Mouse (Mus musculus) MEL (cell line): ENCODE results near the gene Tspan4. TPM values are rescaled to one million over a fixed set of nuclear protein-coding genes. Genes with fewer than 3 reads are reported as not detected.

ENCODE experiments used
- DNase-seq: peaks from one replicate; pipeline ENCODE4 v3.0.0; 2011; ENCODE audit warnings: low read depth, low spot score
- H3K27ac ChIP-seq: 2 replicates; pipeline ENCODE4 v1.5.1; 2012; ENCODE audit warnings: low read depth, mild to moderate bottlenecking, control low read depth, low read length, moderate library complexity; ENCODE audit not compliant: control insufficient read depth
- H3K27me3 ChIP-seq, 2 experiments: fragments of 150-350 bp in 1 of 2; sonication (generic) in 1 of 2; 2 replicates each; pipeline ENCODE4 v1.6.1; 2012; ENCODE audit warnings: low read length in 2 of 2, mild to moderate bottlenecking in 2 of 2, improper control_type of control experiment in 1 of 2, moderate library complexity in 1 of 2; ENCODE audit not compliant: insufficient read depth in 2 of 2, control insufficient read depth in 1 of 2
- H3K36me3 ChIP-seq, 2 experiments: 2 replicates each; pipeline ENCODE4 v1.6.1; 2012 to 2014; ENCODE audit warnings: low read length in 2 of 2, improper control_type of control experiment in 1 of 2, inconsistent platforms in 1 of 2, mild to moderate bottlenecking in 1 of 2; ENCODE audit not compliant: insufficient read depth in 2 of 2, control insufficient read depth in 1 of 2
- H3K4me1 ChIP-seq, 2 experiments: fragments of 150-350 bp in 1 of 2; sonication (generic) in 1 of 2; 2 replicates each; pipeline ENCODE4 v1.6.1; 2012; ENCODE audit warnings: low read length in 2 of 2, improper control_type of control experiment in 1 of 2, mild to moderate bottlenecking in 1 of 2; ENCODE audit not compliant: insufficient read depth in 2 of 2, control insufficient read depth in 1 of 2
- H3K4me3 ChIP-seq, 2 experiments: fragments of 150-350 bp in 1 of 2; sonication (generic) in 1 of 2; 2 replicates each; pipeline ENCODE4 v1.5.1; 2012; ENCODE audit warnings: low read depth in 2 of 2, low read length in 2 of 2, mild to moderate bottlenecking in 2 of 2, moderate library complexity in 2 of 2, control low read depth in 1 of 2, improper control_type of control experiment in 1 of 2; ENCODE audit not compliant: control insufficient read depth in 1 of 2, insufficient read depth in 1 of 2
- H3K79me2 ChIP-seq: 2 replicates; pipeline ENCODE4 v1.6.1; 2012; ENCODE audit warnings: mild to moderate bottlenecking, low read length, moderate library complexity; ENCODE audit not compliant: control insufficient read depth, poor library complexity, insufficient read depth
- H3K9ac ChIP-seq: 2 replicates; pipeline ENCODE4 v1.6.1; 2012; ENCODE audit warnings: low read depth, mild to moderate bottlenecking, control low read depth, low read length, moderate library complexity; ENCODE audit not compliant: control insufficient read depth, poor library complexity, severe bottlenecking
- H3K9me3 ChIP-seq: fragments of 150-350 bp; sonication (generic); replicated peaks from 2 replicates; pipeline ENCODE4 v1.6.1; 2012; ENCODE audit warnings: mild to moderate bottlenecking, low read length, improper control_type of control experiment, moderate library complexity; ENCODE audit not compliant: insufficient read depth
- BHLHE40 ChIP-seq: IDR thresholded peaks from 2 replicates; pipeline ENCODE4 v1.6.1; 2012; ENCODE audit warnings: low read depth, mild to moderate bottlenecking, inconsistent platforms, low read length, improper control_type of control experiment, borderline replicate concordance
- CHD2 ChIP-seq: IDR thresholded peaks from 2 replicates; pipeline ENCODE4 v1.6.1; 2011; ENCODE audit warnings: low read length, improper control_type of control experiment
- JUND ChIP-seq: IDR thresholded peaks from 2 replicates; pipeline ENCODE4 v1.6.1; 2011; ENCODE audit warnings: low read depth, mild to moderate bottlenecking, improper control_type of control experiment, low read length
- MAFK ChIP-seq: IDR thresholded peaks from 2 replicates; pipeline ENCODE4 v1.6.1; 2011; ENCODE audit warnings: low read depth, mild to moderate bottlenecking, low read length, improper control_type of control experiment, borderline replicate concordance
- MXI1 ChIP-seq: IDR thresholded peaks from 2 replicates; pipeline ENCODE4 v1.6.1; 2011; ENCODE audit warnings: mild to moderate bottlenecking, low read depth, low read length, improper control_type of control experiment
- MYB ChIP-seq: IDR thresholded peaks from 2 replicates; pipeline ENCODE4 v1.6.1; 2011; ENCODE audit warnings: mild to moderate bottlenecking, low read depth, low read length, improper control_type of control experiment
- POLR2AphosphoS5 ChIP-seq: IDR thresholded peaks from 2 replicates; pipeline ENCODE4 v1.6.1; 2012; ENCODE audit warnings: low read depth, borderline replicate concordance, mild to moderate bottlenecking, inconsistent platforms, low read length, moderate library complexity, mixed read lengths
- RAD21 ChIP-seq: IDR thresholded peaks from 2 replicates; pipeline ENCODE4 v1.6.1; 2011; ENCODE audit warnings: mild to moderate bottlenecking, low read depth, low read length, improper control_type of control experiment
- RCOR1 ChIP-seq: IDR thresholded peaks from 2 replicates; pipeline ENCODE4 v1.6.1; 2012; ENCODE audit warnings: low read depth, mild to moderate bottlenecking, inconsistent platforms, low read length, improper control_type of control experiment
- SIN3A ChIP-seq: IDR thresholded peaks from 2 replicates; pipeline ENCODE4 v1.6.1; 2012; ENCODE audit warnings: low read length, improper control_type of control experiment, inconsistent platforms
- SMC3 ChIP-seq: IDR thresholded peaks from 2 replicates; pipeline ENCODE4 v1.6.1; 2011; ENCODE audit warnings: low read depth, low read length, improper control_type of control experiment
- TCF12 ChIP-seq: IDR thresholded peaks from 2 replicates; pipeline ENCODE4 v1.6.1; 2014; ENCODE audit warnings: low read depth, mild to moderate bottlenecking, inconsistent platforms, low read length, improper control_type of control experiment, moderate library complexity
- USF1 ChIP-seq: IDR thresholded peaks from 2 replicates; pipeline ENCODE4 v1.6.1; 2014; ENCODE audit warnings: low read depth, mild to moderate bottlenecking, inconsistent platforms, low read length, improper control_type of control experiment, moderate library complexity
- ZKSCAN1 ChIP-seq: IDR thresholded peaks from 2 replicates; pipeline ENCODE4 v1.6.1; 2012; ENCODE audit warnings: low read depth, mild to moderate bottlenecking, inconsistent platforms, low read length, improper control_type of control experiment, moderate library complexity
- ZNF384 ChIP-seq: IDR thresholded peaks from 2 replicates; pipeline ENCODE4 v1.6.1; 2012; ENCODE audit warnings: low read depth, mild to moderate bottlenecking, inconsistent platforms, low read length, improper control_type of control experiment
- polyA plus RNA-seq, 2 experiments: library from polyadenylated mRNA; stranded (reverse) in 1 of 2; unstranded in 1 of 2; fragments of >175 nt in 1 of 2; fragments of >200 nt in 1 of 2; gene quantifications; 2 replicates each; pipeline versions ENCODE4 v1.2.1 to v1.2.4; 2012; ENCODE audit warnings: low replicate concordance in 2 of 2, low read depth in 1 of 2; ENCODE audit not compliant: insufficient read length in 2 of 2, insufficient read depth in 1 of 2, missing spikeins in 1 of 2
- total RNA-seq: library from RNA; depleted of rRNA; stranded (reverse); fragments of 300-350 nt; gene quantifications from 2 replicates; pipeline ENCODE4 v1.2.3, GENCODE M21; 2012

Gene Tspan4
- total and polyA plus RNA-seq, 3 experiments = 97.9 to 110 TPM; not detected in 1

- peaks cover 0 to 6% of the 10 kb centered on the region in 2 experiments; a peak in 1 of 4 replicates for H3K4me1 ChIP-seq
- TF ChIP-seq ZNF384 = no peak
- no peak for TF ChIP-seq TCF12
- TF ChIP-seq MYB = no peak
- TF ChIP-seq ZKSCAN1 = no peak
- TF ChIP-seq JUND = no peak
- no peak for TF ChIP-seq RAD21
- H3K4me3 ChIP-seq = no peak overlapping the region
Observed at GRCm38 (mm10) chr7:141456739-141457138, 18.3 kb upstream of the Tspan4 start.

GRCm38 (mm10) chr7:141457236-141457635 lies 17.8 kb upstream of the Tspan4 start:
- H3K4me3 ChIP-seq = no peak overlapping the region
- H3K36me3 ChIP-seq = no peaks in the 10 kb centered on the region
- H3K9ac ChIP-seq = no peak overlapping the region
- no peaks in the 10 kb centered on the region for H3K27me3 ChIP-seq
- peaks cover 0 to 6% of the 10 kb centered on the region in 2 experiments; a peak in 1 of 4 replicates for H3K4me1 ChIP-seq
- H3K27ac ChIP-seq = no peak overlapping the region
- no peak for DNase-seq
- H3K9me3 ChIP-seq = no peaks in the 10 kb centered on the region
- H3K79me2 ChIP-seq = no peaks in the 10 kb centered on the region; the same call in 1 of the 2 replicates
- TF ChIP-seq RAD21 (no peak), MAFK (no peak), USF1 (no peak), CHD2 (no peak), MXI1 (no peak), SMC3 (no peak), JUND (no peak), ZKSCAN1 (no peak), MYB (no peak), BHLHE40 (no peak), POLR2AphosphoS5 (no peak), RCOR1 (no peak), SIN3A (no peak)

More at GRCm38 (mm10) chr7:141456739-141457138, 18.3 kb upstream of the Tspan4 start:
- DNase-seq = no peak
- H3K79me2 ChIP-seq = no peaks in the 10 kb centered on the region; the same call in 1 of the 2 replicates
- H3K9me3 ChIP-seq = no peaks in the 10 kb centered on the region
- no peaks in the 10 kb centered on the region for H3K36me3 ChIP-seq
- H3K27ac ChIP-seq = no peak overlapping the region
- no peaks in the 10 kb centered on the region for H3K27me3 ChIP-seq
- H3K9ac ChIP-seq = no peak overlapping the region
